In the genomic region with DNA sequence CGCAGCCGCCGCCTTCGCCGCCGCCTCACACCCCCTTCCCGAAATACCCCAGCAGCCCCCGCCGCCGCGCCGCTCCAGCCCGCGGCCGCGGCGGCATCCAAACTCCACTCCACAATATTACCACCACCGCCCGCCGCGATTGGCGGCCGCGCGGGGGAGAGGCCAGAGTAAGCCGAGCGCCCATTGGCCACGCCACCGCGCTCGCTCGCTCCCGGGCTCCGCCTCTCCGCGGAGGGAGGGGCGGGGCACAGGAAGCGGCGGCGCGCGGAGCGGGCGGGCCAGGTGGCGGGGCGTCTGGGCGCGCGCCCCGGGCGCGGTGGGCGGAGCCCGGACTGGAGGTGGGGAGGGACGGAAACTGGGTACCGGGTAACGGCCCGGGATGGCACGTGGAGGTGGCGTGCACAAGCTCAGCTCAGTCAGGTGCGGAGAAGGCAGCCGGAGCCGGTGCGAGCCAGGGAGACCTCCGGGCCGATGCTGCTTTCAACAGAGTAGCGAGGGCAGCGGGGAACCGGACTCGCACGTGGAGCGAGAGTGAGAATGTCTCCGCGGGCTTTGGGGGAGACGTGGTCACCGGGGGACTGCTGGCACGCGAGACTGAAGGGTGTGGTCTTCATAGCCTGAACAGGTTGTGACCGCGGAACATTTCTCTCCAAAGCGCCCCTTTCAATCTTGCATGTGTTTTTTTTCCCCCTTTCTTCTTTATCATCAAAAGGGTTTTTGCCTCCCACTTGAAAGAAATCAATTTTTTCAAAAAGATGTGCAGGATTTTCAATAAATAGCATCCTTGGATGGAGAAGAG, we compare ENCODE assay signal across 8 mouse cellular contexts. TPM values are rescaled to one million over a fixed set of nuclear protein-coding genes. Genes with fewer than 3 reads are reported as not detected.
DNase-seq lines count a peak whose midpoint lies in the region; ATAC-seq and TF ChIP-seq lines count a peak whose summit lies in the region.

A gene (minus strand): TSS at position 81 of the 799 bp plus-strand sequence.

- H3K9me3 ChIP-seq in forebrain, embryonic 10.5 days, result no peaks in the 10 kb centered on the region
- H3K9me3 ChIP-seq in heart, embryonic 15.5 days (replicated peaks), result no peaks in the 10 kb centered on the region
- no peaks in the 10 kb centered on the region for H3K9me3 ChIP-seq in liver, embryonic 14.5 days (ENCODE audit: control insufficient read depth, low read length)
- H3K9me3 ChIP-seq in neural tube, embryonic 11.5 days (ENCODE audit: control insufficient read depth, low read length), result no peaks in the 10 kb centered on the region
- H3K9me3 ChIP-seq in stomach, postnatal 0 days (ENCODE audit: control insufficient read depth, low read length), result no peaks in the 10 kb centered on the region

- under 1% methylated on average over 80 of the region's 81 CpGs for WGBS in forebrain, embryonic 10.5 days
- WGBS in heart, embryonic 15.5 days, result under 1% methylated on average over 79 of the region's 81 CpGs
- WGBS in liver, embryonic 14.5 days (ENCODE audit: insufficient replicate concordance), result under 1% methylated on average over 81 of the region's 81 CpGs
- WGBS in neural tube, embryonic 11.5 days, result under 1% methylated on average over 71 of the region's 81 CpGs
- 0% methylated on average over 52 of the region's 81 CpGs for WGBS in stomach, postnatal 0 days

- H3K4me1 ChIP-seq in forebrain, embryonic 10.5 days, result peaks cover 37% of the 10 kb centered on the region
- peaks cover 7% of the 10 kb centered on the region for H3K4me1 ChIP-seq in heart, embryonic 15.5 days (replicated peaks)
- peaks cover 4 to 11% of the 10 kb centered on the region in 2 experiments; a peak in 3 of 4 replicates for H3K4me1 ChIP-seq in liver, embryonic 14.5 days (replicated peaks; ENCODE audit: control insufficient read depth in 2 of 2, insufficient read depth in 2 of 2, low read length in 1 of 2)
- H3K4me1 ChIP-seq in neural tube, embryonic 11.5 days (ENCODE audit: control insufficient read depth, insufficient read depth, low read length), result peaks cover 4% of the 10 kb centered on the region; the same call in 1 of the 2 replicates
- no peaks in the 10 kb centered on the region for H3K4me1 ChIP-seq in stomach, postnatal 0 days (replicated peaks; ENCODE audit: control insufficient read depth, insufficient read depth)

- peak within 1 kb of the TSS; percentile 93 for H3K4me3 ChIP-seq in forebrain, embryonic 10.5 days
- H3K4me3 ChIP-seq in heart, embryonic 15.5 days, result peak within 1 kb of the TSS; percentile 95
- peak within 1 kb of the TSS; percentile 80 to 87 for H3K4me3 ChIP-seq in liver, embryonic 14.5 days (ENCODE audit: insufficient read depth in 1 of 2, low read depth in 2 of 2, low read length in 2 of 2)
- H3K4me3 ChIP-seq in neural tube, embryonic 11.5 days (ENCODE audit: low read depth, low read length), result peak within 1 kb of the TSS; percentile 81
- peak within 1 kb of the TSS; percentile 82 for H3K4me3 ChIP-seq in stomach, postnatal 0 days (ENCODE audit: low read depth, low read length)

- H3K4me2 ChIP-seq in heart, embryonic 15.5 days, result peak within 1 kb of the TSS; percentile 91
- H3K4me2 ChIP-seq in liver, embryonic 14.5 days (ENCODE audit: low read depth), result peak within 1 kb of the TSS; percentile 88
- H3K4me2 ChIP-seq in neural tube, embryonic 11.5 days (ENCODE audit: low read depth), result peak within 1 kb of the TSS; percentile 87
- peak within 1 kb of the TSS; percentile 93 for H3K4me2 ChIP-seq in stomach, postnatal 0 days (replicated peaks; ENCODE audit: low read depth)

- peak within 1 kb of the TSS; percentile 96 for H3K27ac ChIP-seq in forebrain, embryonic 10.5 days
- H3K27ac ChIP-seq in heart, embryonic 15.5 days, result peak within 1 kb of the TSS; percentile 96
- H3K27ac ChIP-seq in liver, embryonic 14.5 days, result peak within 1 kb of the TSS; percentile 43
- peak within 1 kb of the TSS; percentile 83 for H3K27ac ChIP-seq in neural tube, embryonic 11.5 days (ENCODE audit: low read depth, low read length)
- H3K27ac ChIP-seq in stomach, postnatal 0 days (replicated peaks), result peak within 1 kb of the TSS; percentile 95

- DNase-seq in CD8-positive naive resting alpha-beta T cell, adult 2 months (ENCODE audit: low read depth in 2 of 2, low spot score in 2 of 2), result peak; percentile 92
- DNase-seq in c-Kit-positive CD71-negative TER-119-negative erythroid progenitor cells, embryonic 14.5 days (ENCODE audit: low read depth), result peak; percentile 91
- DNase-seq in forebrain, embryonic 10.5 days (ENCODE audit: extremely low spot score, low spot score), result peak; percentile 89
- peak; percentile 94 to 98 for DNase-seq in kidney, postnatal 25 days
- peak; percentile 89 to 90 (median 89) for DNase-seq in liver, embryonic 14.5 days (ENCODE audit: low read depth in 3 of 3, low spot score in 3 of 3)
- DNase-seq in neural tube, embryonic 11.5 days (ENCODE audit: low spot score), result peak; percentile 97
- DNase-seq in stomach, postnatal 0 days (ENCODE audit: low spot score), result peak; percentile 96

- no peaks in the 10 kb centered on the region for H3K27me3 ChIP-seq in forebrain, embryonic 10.5 days (ENCODE audit: poor library complexity, severe bottlenecking)
- H3K27me3 ChIP-seq in heart, embryonic 15.5 days, result no peaks in the 10 kb centered on the region
- no peaks in the 10 kb centered on the region for H3K27me3 ChIP-seq in liver, embryonic 14.5 days (ENCODE audit: control insufficient read depth, insufficient read depth, low read length)
- no peaks in the 10 kb centered on the region for H3K27me3 ChIP-seq in neural tube, embryonic 11.5 days (ENCODE audit: control insufficient read depth, insufficient read depth, low read length)
- no peaks in the 10 kb centered on the region for H3K27me3 ChIP-seq in stomach, postnatal 0 days (ENCODE audit: control insufficient read depth, insufficient read depth, low read length)

- no peak for TF ChIP-seq EP300 in liver, embryonic 14.5 days (IDR thresholded peaks at IDR 0.05; ENCODE audit: low read depth)
- TF ChIP-seq EP300 in stomach, postnatal 0 days (optimal IDR thresholded peaks at IDR 0.05), result no peak

- peak; percentile 98 for ATAC-seq in heart, embryonic 15.5 days (replicated peaks; ENCODE audit: insufficient number of reproducible peaks, insufficient read depth, low FRiP score, low read depth)
- peak; percentile 97 for ATAC-seq in liver, embryonic 14.5 days (ENCODE audit: insufficient read depth)
- ATAC-seq in neural tube, embryonic 11.5 days (ENCODE audit: insufficient read depth, low FRiP score, low TSS enrichment), result peak; percentile 98
- peak; percentile 98 for ATAC-seq in stomach, postnatal 0 days (ENCODE audit: low FRiP score, low TSS enrichment)

- peaks cover 4% of the 10 kb centered on the region; the same call in 1 of the 2 replicates for H3K36me3 ChIP-seq in forebrain, embryonic 10.5 days (replicated peaks)
- H3K36me3 ChIP-seq in heart, embryonic 15.5 days, result no peaks in the 10 kb centered on the region
- no peaks in the 10 kb centered on the region for H3K36me3 ChIP-seq in liver, embryonic 14.5 days (replicated peaks; ENCODE audit: control insufficient read depth, insufficient read depth, low read depth)
- no peaks in the 10 kb centered on the region for H3K36me3 ChIP-seq in neural tube, embryonic 11.5 days (ENCODE audit: control insufficient read depth, insufficient read depth, low read length)
- H3K36me3 ChIP-seq in stomach, postnatal 0 days (ENCODE audit: control insufficient read depth, insufficient read depth, low read length), result no peaks in the 10 kb centered on the region

- TF ChIP-seq CTCF in liver, embryonic 14.5 days (IDR thresholded peaks at IDR 0.05; ENCODE audit: low read depth), result no peak
- TF ChIP-seq CTCF in stomach, postnatal 0 days (IDR thresholded peaks at IDR 0.05; ENCODE audit: low read depth), result no peak

- peak within 1 kb of the TSS; percentile 90 for H3K9ac ChIP-seq in heart, embryonic 15.5 days
- peak within 1 kb of the TSS; percentile 74 for H3K9ac ChIP-seq in liver, embryonic 14.5 days (replicated peaks)
- H3K9ac ChIP-seq in neural tube, embryonic 11.5 days (ENCODE audit: low read length), result peak within 1 kb of the TSS; percentile 81
- peak within 1 kb of the TSS; percentile 78 for H3K9ac ChIP-seq in stomach, postnatal 0 days (ENCODE audit: low read length)

RNA-seq across cellular contexts. Expression of the gene that starts here (rescaled TPM):
- 13.3 and 14.1 TPM in 2 replicates for polyA plus RNA-seq in forebrain, embryonic 10.5 days (2016; fragmentation: Nextera tagmentation; extraction: Ambion mirVana)
- polyA plus RNA-seq in heart, embryonic 15.5 days (2015; fragmentation: Nextera tagmentation; extraction: Ambion mirVana), result 4.1 and 5.6 TPM in 2 replicates
- 3.4 and 4.8 TPM in 2 replicates for polyA plus RNA-seq in liver, embryonic 14.5 days (2012; rRNA removed)
- 3.1 and 3.8 TPM in 2 replicates for polyA plus RNA-seq in liver, embryonic 14.5 days (2014; fragmentation: Nextera tagmentation; extraction: Ambion mirVana)
- 10.2 and 10.5 TPM in 2 replicates for polyA plus RNA-seq in neural tube, embryonic 11.5 days (2014; fragmentation: Nextera tagmentation; extraction: Ambion mirVana)
- 3.6 and 4.0 TPM in 2 replicates for polyA plus RNA-seq in stomach, postnatal 0 days (2015; fragmentation: Nextera tagmentation; extraction: Ambion mirVana)

Comparison
In these comparisons a context has a peak if more than half of its experiments do, and no peak if none do; other contexts are left out.
1. Peak in every context shown above with its lines: DNase-seq, ATAC-seq, H3K4me3 ChIP-seq and H3K27ac ChIP-seq.
2. H3K27ac ChIP-seq: peak in every context shown above with its lines; median percentile 96 in forebrain, embryonic 10.5 days; 96 in heart, embryonic 15.5 days; 95 in stomach, postnatal 0 days; 83 in neural tube, embryonic 11.5 days; 43 in liver, embryonic 14.5 days.